Mouse (Mus musculus): ENCODE measurements around the gene Mymk.

- TF ChIP-seq CTCF (IDR thresholded peaks at IDR 0.05; ENCODE audit: low read depth, low read length) (no peak), POLR2A (IDR thresholded peaks at IDR 0.05; ENCODE audit: extremely low read depth, insufficient read depth, low read length) (no peak)
Observed at GRCm38 (mm10) chr2:27022612-27023011, 49.4 kb downstream of the Mymk start.
